In the genomic region with DNA sequence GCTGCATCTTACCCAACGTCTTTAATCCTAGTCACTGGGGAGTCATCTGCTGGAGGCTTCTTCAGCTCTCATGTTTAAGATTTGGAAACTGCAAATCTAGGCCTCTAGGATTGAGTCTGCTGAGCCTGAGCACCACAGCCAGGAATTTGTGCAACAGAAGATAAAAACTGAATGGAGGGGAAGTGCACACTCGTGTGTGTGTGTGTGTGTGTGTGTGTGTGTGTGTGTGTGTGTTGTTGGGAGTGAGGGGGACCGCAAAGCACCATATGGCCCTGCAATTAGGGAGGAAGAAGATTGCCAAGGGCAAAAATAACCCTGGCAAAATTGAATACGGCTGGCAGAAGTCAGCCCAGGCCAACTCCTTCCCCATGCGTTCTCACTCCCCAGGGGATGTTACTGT, we compare ENCODE assay signal across 10 mouse cellular contexts.
A peak's percentile ranks its signal among the peaks of the same experiment; 100 is the strongest.
DNase-seq lines count a peak whose midpoint lies in the region; ATAC-seq lines count a peak whose summit lies in the region.
"Had no signal": no experiment of that assay in that cellular context is flagged by ENCODE, and none has a peak within 500 bp of the region (broad histone marks: within the 10 kb centered on the region; RNA-seq: fewer than 3 reads in every experiment).

No protein-coding gene starts in this region.

- H3K4me3 ChIP-seq in heart, embryonic 12.5 days = no peak overlapping the region
- H3K4me3 ChIP-seq: megakaryocyte, embryonic 14.5 days had no signal

- 63% methylated on average over 5 of the region's 5 CpGs for WGBS in heart, embryonic 12.5 days

- no peaks in the 10 kb centered on the region for H3K9me3 ChIP-seq in heart, embryonic 12.5 days (replicated peaks)

- peak; percentile 17 for DNase-seq in heart, postnatal 4 days
- peak; percentile 13 for DNase-seq in right cerebral cortex, postnatal 14 days
- DNase-seq in right cerebral cortex, postnatal 25 days = no peak
- peak; percentile 65 to 66 for DNase-seq in cerebellum, postnatal 36 days
- no peak for DNase-seq in adrenal gland, adult 2 months
- DNase-seq in thymus, adult 18-20 months = no peak
- DNase-seq: kidney, postnatal 10 days had no signal

- no peak overlapping the region for H3K4me2 ChIP-seq in heart, embryonic 12.5 days

- ATAC-seq in heart, embryonic 12.5 days (ENCODE audit: insufficient number of reproducible peaks, low FRiP score) = no peak
- ATAC-seq in granulocyte monocyte progenitor cell, adult 5-6 weeks (replicated peaks; ENCODE audit: poor library complexity, severe bottlenecking) = no peak

- H3K4me1 ChIP-seq in heart, embryonic 12.5 days (replicated peaks) = peaks cover 31% of the 10 kb centered on the region
- H3K4me1 ChIP-seq: megakaryocyte, embryonic 14.5 days had no signal

- H3K27me3 ChIP-seq in heart, embryonic 12.5 days (replicated peaks) = no peaks in the 10 kb centered on the region
- H3K27me3 ChIP-seq: megakaryocyte, embryonic 14.5 days had no signal

- H3K9ac ChIP-seq in heart, embryonic 12.5 days = no peak overlapping the region

- no peak overlapping the region for H3K27ac ChIP-seq in heart, embryonic 12.5 days (ENCODE audit: poor library complexity, severe bottlenecking)

- no peaks in the 10 kb centered on the region for H3K36me3 ChIP-seq in heart, embryonic 12.5 days

Comparison
In these comparisons a context has a peak if more than half of its experiments do, and no peak if none do; other contexts are left out.
1. DNase-seq: peak in heart, postnatal 4 days (single experiment), right cerebral cortex, postnatal 14 days (single experiment) and cerebellum, postnatal 36 days (2 of 2); none in right cerebral cortex, postnatal 25 days (single experiment), adrenal gland, adult 2 months (single experiment) and thymus, adult 18-20 months (0 of 2).